Mouse (Mus musculus) gastrocnemius, postnatal 4 days (tissue): ENCODE measurements around the gene Nedd4. TPM values are rescaled to one million over a fixed set of nuclear protein-coding genes. Genes with fewer than 3 reads are reported as not detected.
"Not testable (repeated sequence)": the region's sequence is repeated elsewhere in the genome, so short reads cannot be mapped to it uniquely, and the experiment has no call there.

Source experiments
- DNase-seq, 2 experiments: peaks; one replicate each; pipeline ENCODE4 v3.0.0; 2021 to 2022; ENCODE audit warnings: low spot score in 2 of 2, mixed read lengths in 2 of 2
- long read RNA-seq, 2 experiments: library from polyadenylated mRNA; stranded (forward); transcript quantifications; one replicate each; pipeline ENCODE4 v2.0.0; 2021
- total RNA-seq, 2 experiments: library from RNA; stranded (reverse); gene quantifications; 2 replicates each; pipeline ENCODE4 v1.2.3; 2021

Gene Nedd4
- total RNA-seq, result 100 to 1,000 TPM; 884 to 908 TPM
- long read RNA-seq, experiment 1, full-length matches to known transcripts, result 457 of 578 reads
- long read RNA-seq, experiment 1, partial matches to known transcripts, result 111 of 578 reads
- long read RNA-seq, experiment 1, other reads (novel, unspliced or antisense), result 10 of 578 reads
- long read RNA-seq, experiment 2, full-length matches to known transcripts, result 729 of 856 reads
- long read RNA-seq, experiment 2, partial matches to known transcripts, result 120 of 856 reads
- long read RNA-seq, experiment 2, other reads (novel, unspliced or antisense), result 7 of 856 reads

GRCm38 (mm10) chr9:72661895-72662661 lies at the start of gene Nedd4:
Gene Nedd4, plus strand, starts transcription at chr9:72662346.
- peak; percentile 96 to 97 for DNase-seq

DNA sequence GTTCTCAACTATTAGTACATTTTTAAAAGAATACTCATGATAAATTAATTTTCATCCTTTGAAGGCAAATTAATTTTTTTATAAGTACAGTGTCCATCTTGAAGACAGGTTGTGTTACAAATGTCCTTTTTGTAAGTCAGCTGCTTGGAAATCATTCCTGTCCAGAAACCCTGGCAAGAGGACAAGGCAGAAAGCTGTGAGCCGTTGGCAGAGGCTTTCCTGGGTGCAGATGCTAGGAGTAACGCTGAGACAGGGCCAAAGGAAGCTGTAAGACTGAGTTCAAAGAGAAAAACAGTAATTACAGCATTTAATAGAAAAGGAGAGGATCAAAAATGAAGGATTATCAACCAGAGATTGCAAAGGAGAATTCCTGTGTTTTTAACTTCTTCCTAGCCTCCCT lies 48.3 kb upstream of the Nedd4 start:
- no peak for DNase-seq

GRCm38 (mm10) chr9:72614786-72615480 lies 47.2 kb upstream of the Nedd4 start:
- DNase-seq, result no peak

DNA sequence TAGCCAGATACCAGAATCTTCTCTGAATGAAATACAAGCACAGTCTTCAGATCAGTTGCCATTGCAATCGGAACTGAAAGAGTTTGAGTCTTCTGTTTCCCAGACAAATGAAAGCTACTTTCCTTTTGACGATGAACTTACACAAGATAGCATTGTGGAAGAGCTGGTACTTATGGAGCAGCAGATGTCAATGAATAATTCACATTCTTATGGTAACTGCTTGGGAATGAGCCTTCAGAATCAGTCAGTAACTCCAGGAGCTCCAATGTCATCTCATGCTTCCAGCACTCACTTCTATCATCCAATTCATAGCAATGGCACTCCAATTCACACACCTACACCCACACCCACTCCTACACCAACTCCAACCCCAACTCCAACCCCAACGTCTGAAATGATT lies 44.1 kb upstream of the Nedd4 start:
- no peak for DNase-seq

DNA sequence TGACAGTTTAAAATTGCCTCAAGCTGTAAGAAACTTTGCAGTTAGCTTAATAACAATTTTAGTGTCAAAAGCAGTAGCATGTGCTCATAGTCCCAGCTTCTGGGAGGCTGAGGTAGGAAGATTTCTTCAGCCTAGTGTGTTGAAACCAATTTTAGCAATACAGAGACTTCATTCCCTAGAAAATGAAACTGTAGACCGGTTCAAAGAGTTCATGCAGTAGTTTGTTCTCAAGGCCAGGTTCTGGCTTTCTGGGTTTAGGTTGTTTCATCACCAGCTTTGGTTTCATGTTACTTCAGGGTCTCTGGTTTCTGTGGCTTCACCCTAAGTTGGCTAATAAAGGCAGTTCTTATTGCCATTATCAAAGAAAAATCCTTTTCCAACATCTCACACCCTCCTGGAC lies 38.5 kb upstream of the Nedd4 start:
- DNase-seq, result no peak

DNA sequence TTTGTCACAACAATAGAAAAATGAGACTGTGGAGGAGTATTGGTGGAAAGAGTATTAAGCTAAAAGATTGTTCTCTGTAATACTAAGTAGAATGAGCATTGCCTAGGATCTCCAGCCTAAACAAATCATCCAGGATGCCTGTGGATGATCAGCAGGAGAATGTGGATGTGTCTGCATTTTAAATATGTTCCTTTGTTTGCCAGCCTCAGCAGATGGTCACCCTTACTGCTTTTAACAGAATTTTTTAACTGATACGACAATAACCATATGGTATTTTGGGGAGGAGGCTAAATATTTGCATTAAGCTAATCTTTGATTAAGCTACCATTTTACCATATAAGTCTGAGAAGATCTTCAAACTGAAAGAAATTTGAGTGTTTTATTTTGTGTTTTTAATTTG lies 34.5 kb upstream of the Nedd4 start:
- DNase-seq, result no peak

GRCm38 (mm10) chr9:72628591-72628990 lies 33.6 kb upstream of the Nedd4 start:
- peak in 1 of 2 experiments; percentile 52 for DNase-seq

GRCm38 (mm10) chr9:72632198-72632597 lies 29.9 kb upstream of the Nedd4 start:
- DNase-seq, result no peak

DNA sequence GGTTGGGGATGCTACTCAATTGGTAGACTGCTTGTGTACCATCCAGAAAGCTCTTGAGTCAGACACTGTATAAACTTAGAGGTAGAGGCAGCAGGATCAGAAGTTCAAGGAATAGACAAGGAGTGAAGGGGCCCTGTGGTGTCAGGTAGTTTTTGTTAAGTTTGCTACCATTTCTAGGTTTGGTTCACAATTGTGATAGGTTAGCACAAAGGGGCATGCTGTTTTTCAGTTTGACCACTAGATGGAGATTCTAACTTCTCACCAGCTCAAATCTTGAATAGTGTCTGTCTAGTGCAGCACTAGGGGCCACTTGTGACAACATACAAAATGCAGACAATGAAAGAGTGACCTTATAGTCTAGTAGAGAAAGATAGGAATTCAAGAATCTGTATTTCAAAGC lies 27.0 kb upstream of the Nedd4 start:
- no peak for DNase-seq

DNA sequence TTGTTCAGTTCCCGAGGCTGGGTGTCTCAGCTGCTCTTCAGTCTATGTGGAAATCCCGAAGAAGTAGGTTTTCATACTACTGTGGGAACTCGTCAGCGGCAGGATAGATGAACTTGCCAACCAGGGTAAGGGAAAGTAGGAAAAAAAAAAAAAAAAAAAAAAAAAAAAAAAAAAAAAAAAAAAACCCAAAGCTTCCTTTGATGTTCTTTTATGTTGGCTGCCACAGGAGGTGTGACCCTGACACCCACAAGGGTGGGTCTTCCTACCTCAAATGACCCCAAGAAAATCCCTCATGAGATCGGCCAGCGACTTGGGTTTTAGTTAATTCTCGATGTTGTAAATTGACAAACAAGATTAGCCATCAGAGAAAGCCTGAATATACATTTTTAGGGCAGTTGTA lies 25.6 kb upstream of the Nedd4 start:
- no peak for DNase-seq

DNA sequence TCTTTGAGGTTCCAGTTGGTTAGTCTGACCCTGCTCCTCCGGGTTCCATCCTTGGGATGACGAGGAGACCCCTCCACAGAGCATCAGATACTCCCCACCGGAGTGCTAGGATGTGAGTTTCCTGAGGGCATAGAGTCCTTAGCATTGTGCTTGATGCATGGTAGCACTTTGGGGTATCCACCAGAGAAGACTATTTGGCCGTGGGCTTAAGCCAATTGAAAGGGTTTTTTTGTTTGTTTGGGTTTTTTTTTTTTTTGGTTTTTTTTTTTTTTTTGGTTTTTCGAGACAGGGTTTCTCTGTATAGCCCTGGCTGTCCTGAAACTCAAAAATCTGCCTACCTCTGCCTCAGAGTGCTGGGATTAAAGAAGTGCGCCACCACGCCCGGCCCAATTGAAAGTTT lies 24.9 kb upstream of the Nedd4 start:
- DNase-seq, result no peak

- DNase-seq, result no peak
Observed at GRCm38 (mm10) chr9:72638951-72639842, 22.9 kb upstream of the Nedd4 start.

DNA sequence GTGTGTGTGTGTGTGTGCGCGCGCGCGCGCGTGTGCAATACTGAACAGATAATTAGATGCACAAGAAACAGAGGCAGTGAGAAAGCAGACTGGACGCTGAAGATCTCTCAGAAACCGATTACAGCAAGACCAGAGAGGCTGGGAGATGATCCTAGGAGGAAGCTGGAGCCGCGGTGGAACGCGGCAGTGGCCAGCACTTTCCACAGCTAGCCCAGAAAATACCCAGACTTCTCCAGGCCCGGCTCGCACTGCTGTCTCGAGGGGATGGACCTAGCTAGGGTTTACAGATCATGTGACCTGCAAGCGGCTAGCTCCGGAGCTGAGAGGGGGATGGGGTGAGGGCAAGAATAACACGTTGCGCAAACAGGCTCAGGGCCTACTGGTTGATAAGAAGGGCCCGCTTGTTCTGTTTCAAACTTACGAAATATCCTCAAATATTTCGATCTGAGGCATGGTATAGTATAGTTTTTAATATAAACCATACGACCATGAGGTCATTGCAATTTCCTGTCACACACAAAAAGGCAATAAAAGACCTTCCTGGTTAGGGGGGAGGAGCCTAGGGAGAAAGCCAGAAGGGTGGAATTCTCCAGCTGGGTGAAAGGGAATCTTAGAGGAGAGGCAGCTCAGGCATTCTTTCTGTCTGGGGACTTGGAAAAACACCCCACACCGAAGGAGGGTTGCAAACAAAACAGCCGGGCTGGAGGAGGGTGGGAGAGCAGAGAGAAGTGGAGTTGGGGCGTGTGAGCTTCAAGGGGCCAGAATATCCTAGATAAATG lies 22.1 kb upstream of the Nedd4 start:
- peak; percentile 51 to 87 for DNase-seq

GRCm38 (mm10) chr9:72640642-72641041 lies 21.5 kb upstream of the Nedd4 start:
- DNase-seq, result no peak

GRCm38 (mm10) chr9:72641093-72641680 lies 21.0 kb upstream of the Nedd4 start:
- DNase-seq, result no peak

GRCm38 (mm10) chr9:72642756-72643447 lies 19.2 kb upstream of the Nedd4 start:
- DNase-seq, result not testable (repeated sequence)

DNA sequence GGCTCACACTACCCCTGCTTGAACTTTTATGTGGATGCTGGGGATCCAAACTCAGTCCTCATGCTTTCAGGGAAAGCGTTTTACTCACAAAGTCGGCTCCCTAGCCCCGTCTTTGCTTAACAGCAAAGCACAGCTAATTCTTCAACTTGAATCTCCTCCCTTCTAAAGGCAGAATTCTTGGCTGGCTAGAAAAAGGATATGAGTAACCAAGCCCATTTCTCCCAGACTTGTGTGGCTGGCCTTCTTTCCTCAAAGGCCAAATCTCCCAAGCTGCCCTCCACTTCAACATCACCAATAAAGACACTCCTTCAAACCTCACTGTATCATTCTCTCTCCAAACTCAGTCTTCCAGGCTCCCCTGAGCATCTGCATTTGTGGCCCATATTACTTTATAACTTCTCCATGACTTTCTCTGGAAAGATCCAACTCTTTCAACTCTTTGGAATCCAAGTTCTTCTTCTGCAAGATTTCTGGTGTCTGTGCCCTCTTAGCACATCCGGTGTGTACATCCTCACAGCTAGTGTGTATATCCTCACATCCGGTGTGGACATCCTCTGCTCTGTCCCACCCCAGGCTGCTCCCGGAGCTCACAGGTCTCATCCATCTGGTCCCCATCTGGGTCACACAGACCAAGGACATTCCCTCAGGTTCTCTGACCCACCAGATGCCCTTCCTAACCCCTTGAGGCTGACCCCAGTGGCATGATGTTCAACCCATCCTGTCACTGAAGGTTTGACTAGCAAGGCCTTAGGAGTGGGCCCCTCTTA lies 18.3 kb upstream of the Nedd4 start:
- no peak for DNase-seq

DNA sequence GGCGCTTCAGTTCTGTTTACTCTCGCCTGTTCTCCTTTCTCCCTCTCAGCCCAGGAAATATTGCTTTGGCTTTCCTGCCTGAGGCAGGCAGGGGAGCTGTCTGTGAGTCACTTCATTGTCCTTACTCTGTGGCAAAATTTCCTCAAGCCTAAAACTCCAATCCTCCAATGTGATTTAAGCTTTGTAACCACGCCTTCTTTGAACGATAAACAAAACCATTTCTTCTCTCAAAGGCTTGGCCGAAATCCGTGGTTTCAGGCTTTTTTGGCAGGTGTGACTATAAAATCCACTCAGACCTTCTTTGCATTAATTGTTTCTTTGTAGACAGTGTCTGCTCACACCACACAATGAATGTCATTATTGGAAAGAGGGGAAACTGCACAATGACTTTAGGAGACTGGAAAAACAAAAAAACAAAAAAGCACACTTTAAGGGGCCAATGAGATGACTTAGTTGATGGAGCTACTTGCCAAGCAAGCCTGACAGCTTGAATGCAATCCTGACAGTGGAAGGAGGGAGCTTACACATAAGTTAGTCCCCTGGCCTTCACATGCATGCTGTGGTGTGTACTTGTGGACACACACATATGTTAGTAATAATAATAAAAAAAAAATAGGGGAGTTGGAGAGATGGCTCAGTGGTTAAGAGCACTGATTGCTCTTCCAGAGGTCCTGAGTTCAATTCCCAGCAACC lies 17.6 kb upstream of the Nedd4 start:
- DNase-seq, result no peak
